Mouse (Mus musculus) gastrocnemius, postnatal 14 days (tissue): Measurements from ENCODE around the gene Cdk9. TPM values are rescaled to one million over a fixed set of nuclear protein-coding genes. Genes with fewer than 3 reads are reported as not detected.

ENCODE experiments used
- DNase-seq: peaks from one replicate; pipeline ENCODE4 v3.0.0; 2021; ENCODE audit warnings: mixed read lengths
- intact Hi-C: fragments of 180-260 bp; cut with DNase I; formaldehyde crosslinking; loops from one replicate; pipeline ENCODE4 v1.15.1; 2025; ENCODE audit warnings: low total_unique reads
- total RNA-seq, 2 experiments: library from RNA; stranded (reverse); gene quantifications; 2 replicates each; pipeline ENCODE4 v1.2.3; 2021

The Cdk9 gene
- total RNA-seq, 2 experiments from 2014 or later = 21.3 to 23.9 TPM

DNA sequence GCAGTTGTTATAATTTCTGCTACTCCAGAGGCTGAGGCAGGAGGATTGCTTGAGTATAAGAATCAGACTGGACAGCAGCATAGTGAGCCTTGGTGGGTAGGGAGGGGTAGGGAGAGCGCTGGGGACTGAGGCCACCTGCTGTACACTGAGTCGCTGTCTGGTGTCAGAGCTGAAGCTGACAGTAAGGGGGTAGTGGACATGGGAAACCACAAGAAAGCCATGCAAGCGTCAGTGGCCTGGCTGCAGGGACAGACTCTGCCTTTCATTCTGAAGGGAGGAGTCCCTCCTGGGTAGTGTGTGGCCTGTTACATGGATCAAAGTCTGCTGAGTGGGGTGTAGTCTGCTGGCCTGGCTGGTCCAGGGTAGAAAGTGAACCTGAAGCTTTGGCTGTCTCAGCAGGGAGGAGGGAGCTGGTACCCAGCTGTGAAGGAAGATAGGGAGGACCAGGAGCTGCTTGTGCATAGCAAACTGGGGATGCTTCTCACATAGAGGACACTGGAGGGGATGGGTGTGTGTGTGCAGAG lies 23.5 kb upstream of the Cdk9 start:
- DNase-seq = no peak
- intact Hi-C loops = no loop called here

DNA sequence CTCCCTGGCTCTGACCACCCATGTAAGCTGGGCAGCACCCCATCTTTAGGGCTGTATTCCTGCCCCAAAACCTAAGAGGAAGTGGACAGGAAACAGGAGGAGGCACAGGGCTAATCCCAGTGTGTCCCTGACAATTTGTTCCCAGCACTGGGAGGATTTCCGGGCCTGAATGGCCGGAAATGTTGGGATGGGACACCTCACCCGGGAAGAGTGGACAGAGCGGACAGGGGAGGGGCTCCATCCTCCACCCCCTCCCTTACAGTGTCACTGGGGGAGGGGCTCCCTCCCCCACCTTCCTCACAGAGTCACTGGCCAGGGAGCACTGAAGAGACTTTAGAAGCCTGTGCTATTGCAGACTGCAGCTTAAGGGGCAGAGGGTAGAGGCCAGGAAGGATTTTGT lies 22.1 kb upstream of the Cdk9 start:
- peak; percentile 44 for DNase-seq
- intact Hi-C loops = no loop called here

DNA sequence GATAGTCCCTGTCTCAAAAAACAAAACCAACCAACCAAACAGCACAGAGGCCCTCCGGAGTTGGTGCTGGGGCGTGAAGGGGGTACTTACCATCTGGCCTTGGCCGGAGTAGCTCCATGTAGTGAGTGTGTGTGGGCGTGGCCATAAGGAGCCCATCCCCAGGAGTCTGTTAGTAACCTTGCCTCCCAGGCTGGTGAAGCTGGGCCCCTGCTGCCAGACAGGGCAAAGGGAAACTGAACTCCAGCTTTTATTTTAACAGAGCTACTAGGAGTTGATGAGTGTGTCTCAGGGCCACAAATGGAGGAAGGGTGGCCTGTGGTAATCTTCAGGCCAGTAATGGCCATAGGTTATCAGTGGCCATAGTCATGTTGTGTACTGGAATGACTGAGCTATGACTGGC lies 21.6 kb upstream of the Cdk9 start:
- DNase-seq = no peak
- intact Hi-C loops = no loop called here

DNA sequence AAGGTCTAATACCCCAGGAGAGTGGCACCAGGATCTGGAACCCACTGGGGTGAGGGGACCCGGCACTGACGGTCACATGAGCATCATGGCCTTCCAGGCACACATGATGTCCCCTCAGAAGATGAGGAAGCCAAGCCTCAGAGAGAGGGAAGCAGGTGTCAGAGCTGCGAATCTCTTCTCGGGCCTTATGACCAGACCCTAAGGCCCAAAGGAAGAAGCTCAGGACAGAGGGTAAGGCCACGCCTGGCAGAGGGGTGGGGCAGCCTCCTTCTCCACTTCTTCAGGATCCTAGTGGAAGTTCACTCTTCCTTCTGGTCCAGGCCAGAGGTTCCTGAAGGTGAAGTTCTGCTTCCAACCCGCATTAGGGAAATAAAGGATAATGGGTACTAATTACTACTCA lies 19.8 kb upstream of the Cdk9 start:
- DNase-seq = no peak
- intact Hi-C loops = no loop called here

DNA sequence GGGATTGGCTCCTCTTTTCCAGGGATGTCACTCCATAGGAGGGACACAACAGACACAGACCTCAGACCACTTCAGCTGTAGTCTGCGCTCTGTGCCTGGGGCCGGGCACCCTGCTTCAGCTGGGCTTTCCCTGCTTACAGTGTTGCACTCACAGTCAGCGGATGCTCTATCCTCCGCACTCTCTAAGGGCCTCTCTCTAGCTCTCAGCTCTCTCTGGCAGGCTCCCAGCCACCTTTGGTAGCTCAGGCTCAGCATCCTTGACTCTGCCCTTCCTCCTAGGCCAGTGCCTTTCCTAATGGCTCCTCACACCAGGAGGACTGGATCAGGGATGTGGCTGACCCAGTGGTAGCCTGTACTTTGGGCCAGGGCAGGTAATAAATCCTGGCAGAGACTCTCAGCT lies 19.0 kb upstream of the Cdk9 start:
- intact Hi-C loops = no loop called here
- DNase-seq = no peak

DNA sequence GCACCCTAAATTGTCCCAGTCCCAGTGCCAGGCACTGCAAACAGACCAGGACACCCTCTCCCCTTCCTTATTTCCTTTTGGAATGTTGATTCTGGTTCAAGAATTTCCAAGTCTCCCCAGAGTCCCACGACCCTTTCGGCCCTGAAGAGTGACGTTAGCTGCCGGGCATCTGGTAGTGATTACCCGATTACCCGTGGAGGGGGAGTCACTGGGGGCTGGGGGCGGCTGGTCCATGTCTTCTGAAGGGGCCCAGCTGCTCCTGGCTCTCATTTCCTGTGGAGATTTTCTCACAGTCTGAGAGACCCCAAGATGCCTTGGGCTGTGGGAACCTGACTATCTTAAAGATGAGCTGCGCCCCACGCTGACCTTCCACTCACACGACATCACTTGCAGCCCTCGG lies 18.0 kb upstream of the Cdk9 start:
- no peak for DNase-seq
- intact Hi-C loops = no loop called here

DNA sequence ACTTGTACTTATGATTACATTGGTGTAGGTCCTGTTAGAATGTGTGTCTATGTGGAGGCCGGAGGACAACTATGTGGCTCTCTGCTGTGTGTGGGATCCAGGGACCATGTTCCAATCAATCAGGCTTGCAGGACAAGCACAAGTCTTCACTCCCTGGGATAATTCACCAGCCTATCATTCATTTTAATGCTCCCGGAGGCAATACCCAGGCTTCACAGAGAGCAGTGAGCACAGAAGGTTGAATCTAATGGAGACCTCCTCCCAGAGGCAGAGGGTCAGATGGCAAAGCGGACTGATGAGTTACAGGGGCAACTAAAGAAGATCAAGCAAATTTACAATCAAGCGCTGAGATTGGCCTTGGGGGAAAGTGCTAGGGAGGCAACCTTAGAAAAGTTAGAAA lies 16.7 kb upstream of the Cdk9 start:
- intact Hi-C loops = no loop called here
- no peak for DNase-seq

DNA sequence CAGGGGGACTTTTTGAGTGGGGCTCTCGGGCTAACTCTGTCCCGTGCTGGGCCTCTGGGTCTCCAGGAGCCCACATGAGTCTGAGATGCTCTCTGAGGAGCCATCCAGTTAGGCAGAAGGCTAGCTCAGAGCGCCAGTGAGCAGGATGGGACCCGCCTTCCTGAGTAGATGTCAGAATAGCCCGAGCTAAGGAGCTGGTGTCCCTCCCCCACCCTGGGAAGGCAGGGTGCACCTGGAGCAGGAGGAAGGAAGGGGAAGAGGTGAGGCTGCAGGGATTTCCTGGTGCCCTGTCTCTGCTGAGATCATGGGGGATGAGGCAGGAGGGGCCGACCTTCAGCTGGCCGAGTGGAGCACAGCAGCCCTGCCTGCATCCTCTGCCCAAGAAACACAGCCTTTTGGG lies 15.6 kb upstream of the Cdk9 start:
- intact Hi-C loops = no loop called here
- DNase-seq = no peak

DNA sequence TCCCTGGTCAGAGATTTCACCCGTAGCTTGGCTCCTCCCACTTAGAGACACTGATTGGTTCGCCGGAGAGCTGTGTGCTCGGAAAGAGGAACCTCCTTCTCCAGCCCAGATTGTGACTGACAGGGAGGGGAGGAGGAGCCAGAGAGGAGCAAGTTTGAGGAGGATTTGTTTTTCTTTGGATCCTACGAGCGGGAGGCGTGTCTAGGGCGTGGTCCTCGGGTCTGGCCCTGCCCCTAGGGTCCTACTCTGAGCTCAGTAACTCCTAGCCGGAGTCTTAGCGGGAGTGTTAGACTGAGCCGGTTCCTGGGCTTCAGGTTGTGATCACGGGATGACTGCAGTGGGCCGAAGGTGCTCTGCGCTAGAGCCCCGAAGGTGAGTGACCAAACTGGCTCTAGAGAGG lies 14.6 kb upstream of the Cdk9 start:
- intact Hi-C loops = no loop called here
- DNase-seq = peak; percentile 92

DNA sequence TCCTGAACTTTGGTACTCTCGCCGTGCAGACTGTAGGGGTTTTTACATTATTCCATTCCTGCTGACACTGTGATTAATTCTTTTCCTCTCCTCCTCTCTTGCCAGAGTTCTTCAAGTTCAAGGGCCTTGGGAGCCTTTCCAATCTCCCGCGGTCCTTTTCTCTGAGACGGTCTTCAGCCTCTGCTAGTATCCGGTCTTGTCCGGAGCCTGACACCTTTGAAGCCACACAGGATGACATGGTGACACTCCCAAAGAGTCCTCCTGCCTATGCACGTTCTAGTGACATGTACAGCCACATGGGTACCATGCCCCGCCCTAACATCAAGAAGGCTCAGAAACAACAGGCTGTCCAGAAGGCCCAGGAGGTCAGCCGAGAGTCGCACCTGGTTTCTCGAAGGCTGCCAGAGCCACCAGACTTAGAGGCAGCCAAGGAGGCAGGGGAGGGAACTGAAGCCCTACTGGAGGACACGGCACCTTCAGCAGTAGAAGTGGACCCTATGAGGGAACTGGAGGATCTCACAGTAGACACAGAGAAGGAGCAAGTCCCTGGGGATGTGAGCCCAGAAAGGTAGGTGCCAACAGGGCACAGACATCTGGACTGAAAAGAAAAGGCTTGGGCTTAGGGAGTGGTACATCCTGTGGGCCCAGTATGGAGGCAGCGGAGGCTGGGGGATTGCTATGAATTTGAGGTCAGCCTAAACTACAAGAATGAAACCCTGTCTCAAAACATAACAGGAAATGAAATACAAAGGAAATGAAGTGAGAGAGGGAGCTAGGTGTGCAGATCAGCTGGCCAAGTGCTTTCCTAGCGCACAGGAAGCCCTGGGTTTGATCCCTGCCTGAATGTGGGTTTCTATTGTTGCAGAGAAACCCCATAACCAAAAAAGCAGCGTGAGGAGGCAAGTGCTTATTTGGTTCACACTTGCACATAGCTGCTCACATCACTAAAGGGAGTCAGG lies 12.2 kb upstream of the Cdk9 start:
- intact Hi-C loops = no loop called here
- no peak for DNase-seq

DNA sequence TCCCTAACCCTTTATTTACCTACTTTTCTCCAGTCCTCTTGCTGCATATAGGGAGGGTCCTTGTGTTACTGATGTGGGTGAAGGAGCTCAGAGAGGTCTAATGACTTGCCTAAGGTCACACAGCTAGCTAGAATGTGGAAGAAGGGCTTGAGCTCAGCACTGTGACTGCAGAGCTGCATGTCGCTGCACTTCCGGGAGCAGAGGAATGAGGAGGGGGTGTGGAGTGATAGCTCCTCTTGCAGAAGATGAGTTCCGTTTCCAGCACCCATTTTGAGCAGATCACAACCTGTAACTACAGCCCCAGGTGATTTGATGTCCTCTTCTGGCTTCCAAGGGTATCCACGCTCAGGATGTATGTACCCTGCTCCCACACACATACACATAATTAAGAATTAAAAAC lies 11.3 kb upstream of the Cdk9 start:
- no peak for DNase-seq
- intact Hi-C loops = no loop called here

DNA sequence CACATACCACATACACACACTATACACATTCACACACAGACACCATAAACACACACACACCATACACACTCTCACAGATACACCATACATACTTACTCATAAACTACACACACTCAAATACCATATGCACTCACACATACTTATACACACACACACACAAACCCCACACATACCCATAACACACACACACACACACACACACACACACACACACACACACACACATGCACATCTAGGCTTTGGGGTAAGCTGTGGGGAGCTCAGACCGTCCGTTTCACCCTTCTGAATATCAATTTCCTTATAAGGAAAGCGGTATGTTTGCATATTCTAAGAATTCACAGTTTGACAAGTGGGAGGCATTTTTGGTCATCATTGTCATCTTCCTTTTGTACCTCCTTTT lies 9.7 kb upstream of the Cdk9 start:
- DNase-seq = no peak
- intact Hi-C loops = no loop called here

DNA sequence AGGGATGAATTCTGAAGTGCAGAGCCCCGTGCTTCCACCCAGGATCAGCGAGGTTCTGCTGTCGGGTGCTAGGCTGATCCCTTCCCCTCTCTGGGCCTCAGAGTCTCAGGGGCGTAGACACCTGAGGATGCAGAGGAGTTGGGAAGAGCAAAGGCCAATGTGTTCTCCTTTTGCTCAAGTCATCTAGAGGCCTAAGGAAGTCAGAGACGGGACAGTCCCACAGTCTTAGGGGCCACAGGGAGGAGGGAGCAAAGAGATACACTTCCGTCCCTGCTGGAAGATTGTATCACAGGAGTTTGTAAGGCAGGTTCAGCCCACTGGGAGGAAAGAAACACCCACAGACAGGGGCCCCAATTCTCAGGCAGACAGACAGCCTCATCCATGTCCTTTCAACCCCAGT lies 9.2 kb upstream of the Cdk9 start:
- no peak for DNase-seq
- intact Hi-C loops = no loop called here

DNA sequence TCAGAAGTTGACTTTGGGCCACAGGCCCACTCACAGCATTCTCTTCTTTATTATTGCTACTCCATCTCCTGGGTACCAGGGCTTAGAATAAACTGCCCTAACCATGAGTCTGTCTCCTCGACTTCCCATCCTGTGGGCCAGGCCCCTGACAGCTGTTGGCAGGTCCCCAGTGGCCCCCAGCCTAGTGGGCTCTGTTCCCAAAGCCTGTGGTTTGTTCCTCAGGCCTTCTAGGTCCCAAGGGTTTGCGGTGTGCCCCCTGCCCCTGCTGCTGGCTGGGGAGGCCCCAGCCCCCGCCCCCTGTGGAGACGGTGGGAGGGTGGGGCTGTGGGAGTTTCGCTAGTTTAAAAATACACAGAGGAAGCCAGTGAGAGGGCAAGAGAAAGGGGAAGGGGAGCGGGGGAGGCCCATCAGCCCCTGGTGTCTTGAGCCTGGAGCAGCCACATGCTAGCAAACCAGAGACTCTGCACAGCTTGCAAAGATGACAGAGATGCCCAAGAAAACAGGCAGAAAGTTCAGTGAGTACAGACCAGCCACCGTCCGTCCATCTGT lies 7.9 kb upstream of the Cdk9 start, which contains the start of gene Sh2d3c:
TSS of gene Sh2d3c (plus strand) at position 375 of the 549 bp plus-strand sequence.
- no peak for DNase-seq
- intact Hi-C loops = no loop called here

DNA sequence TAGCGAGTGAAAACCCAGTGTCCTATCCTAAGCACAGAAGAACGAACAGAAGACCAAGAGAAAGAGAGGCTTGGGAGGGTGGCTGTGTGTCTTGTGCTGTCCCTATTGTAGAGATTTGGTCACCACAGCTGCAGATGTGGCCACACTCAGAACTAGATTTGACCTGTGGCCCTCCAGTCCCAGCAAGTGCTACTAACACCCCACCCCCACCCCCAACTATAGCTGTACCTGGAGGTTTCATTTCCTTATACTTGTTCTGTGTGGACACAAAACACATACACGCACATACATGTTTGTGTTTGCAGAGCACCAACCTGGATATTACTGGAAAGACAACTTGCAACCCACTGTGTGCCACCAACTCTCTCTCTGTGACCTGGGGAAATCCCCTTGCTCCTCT lies 7.2 kb upstream of the Cdk9 start:
- intact Hi-C loops = no loop called here
- no peak for DNase-seq

DNA sequence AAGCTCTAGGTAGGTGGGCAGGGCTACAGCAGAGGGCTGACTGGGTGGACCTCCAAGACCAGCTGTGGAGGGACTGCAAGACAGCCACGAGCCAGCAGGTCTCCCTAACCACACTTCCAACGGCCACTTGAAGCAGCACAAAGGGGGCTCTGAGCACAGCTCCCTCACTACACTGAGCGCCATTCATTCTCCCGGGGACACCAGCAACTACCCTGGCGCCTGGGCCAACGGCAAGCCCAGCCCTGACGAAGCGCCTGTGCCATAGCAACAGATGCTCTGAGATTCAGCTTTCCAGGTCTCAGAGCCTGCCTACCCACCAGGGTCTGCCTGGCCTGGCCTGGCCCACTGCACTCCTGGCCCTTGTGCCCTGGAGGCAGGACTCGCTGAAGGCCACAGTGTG lies 5.9 kb upstream of the Cdk9 start:
- intact Hi-C loops = no loop called here
- no peak for DNase-seq

DNA sequence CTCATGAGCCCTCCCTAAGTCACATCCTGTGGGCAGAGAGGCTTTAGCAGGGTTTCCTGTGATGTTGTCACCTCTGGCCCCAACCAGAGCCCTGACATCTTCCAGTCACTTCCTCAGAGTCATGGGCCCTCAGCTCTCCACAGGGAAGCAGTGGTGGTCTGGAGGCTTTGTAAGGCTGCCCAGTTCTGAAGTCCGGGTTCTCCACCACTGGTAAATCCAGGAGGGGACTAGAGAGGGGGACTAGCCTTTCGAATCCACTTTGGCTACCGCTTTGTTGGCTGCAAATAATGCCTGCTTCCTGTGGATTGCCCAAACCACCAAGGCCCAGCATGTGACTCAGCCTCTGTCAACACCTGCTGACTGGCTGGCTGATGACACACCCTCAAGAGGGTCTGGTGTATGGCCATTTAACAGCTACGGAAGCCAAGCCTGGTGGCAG lies 2.1 kb upstream of the Cdk9 start:
- no peak for DNase-seq
- intact Hi-C loops = loop anchor here (2.0 kb wide), 1 partner anchor 40 kb away; no protein-coding TSS in a partner anchor

DNA sequence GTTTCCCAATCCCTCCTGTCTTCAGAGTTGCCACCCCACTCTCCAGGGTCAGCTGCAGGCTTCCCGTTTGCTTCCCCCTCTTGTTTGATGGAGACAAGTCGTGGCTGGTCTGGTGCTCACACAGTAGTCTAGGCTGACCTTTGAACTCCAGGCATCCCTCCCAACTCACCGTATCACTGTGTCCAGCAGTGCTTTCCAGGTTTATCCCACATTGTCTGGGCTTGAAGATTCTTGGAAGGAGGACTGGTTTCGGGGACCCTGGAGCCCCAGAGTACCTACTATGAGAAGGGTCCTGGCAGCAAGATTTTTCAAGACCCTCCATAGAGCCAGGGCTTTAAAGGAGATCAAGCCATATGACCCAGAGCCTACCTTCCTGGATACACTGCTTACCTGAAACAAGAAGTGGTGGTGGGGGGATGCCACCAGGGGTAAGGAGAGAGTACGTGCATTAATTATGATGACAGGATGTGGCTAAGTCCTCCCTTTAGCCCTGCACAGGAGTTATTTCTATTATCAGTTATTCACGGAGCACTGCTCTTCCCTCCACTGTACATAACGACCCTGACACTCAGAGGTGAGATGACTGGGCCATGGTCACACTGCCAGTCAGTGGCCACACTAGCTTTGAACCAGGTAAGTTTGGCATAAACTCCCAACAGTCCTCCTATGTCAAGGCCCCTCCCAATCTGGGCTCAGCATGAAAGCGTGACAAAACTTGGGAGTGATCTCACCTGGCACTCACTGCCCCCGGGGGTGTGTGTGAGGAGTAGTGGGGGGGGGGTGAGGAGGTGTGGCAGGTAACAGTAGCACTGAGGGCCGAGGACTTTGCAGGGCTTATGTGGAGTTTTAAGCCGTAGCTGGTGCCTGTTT lies 1.5 kb upstream of the Cdk9 start:
- intact Hi-C loops = loop anchor here (2.0 kb wide), 1 partner anchor 40 kb away; no protein-coding TSS in a partner anchor
- no peak for DNase-seq

DNA sequence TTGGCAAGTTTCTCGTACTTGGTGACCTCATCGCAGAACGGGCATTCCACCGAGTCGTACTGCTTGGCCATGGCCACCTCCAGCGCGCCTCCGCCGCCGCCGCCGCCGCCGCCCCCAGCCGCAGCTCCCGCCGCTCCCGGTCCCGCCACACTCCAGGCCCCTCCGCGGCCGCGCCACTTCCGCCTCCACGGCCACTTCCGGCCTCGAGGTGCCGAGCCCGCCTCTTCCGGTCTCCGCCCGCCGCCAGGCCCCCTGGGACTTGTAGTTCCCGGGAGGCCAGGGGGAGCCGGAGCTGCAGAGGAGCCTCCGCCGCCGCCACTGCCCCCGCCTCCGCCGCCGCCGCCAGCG lies 316 bp downstream of the Cdk9 start:
- intact Hi-C loops = no loop called here

DNA sequence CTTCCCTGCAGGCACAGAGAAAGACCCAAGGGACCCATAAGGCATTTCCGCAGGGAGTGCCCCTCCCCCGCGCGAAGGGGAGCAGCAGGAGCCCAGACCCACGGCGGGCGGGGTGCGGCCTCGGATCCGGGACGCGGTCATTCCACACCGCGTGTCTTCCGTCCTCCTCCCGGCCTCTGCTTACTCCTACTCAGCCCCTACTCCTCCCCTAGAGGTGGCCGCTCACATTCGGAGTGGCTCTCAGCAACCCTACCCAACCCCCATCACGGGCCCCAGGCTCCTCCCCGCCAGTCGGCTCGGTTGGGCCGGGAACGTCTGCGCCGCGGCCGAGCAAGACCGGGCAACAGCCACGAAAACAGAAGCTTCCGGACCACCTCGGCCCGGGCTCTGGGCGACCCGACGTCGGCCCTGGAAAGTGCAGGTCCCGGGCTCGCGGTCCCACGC lies 746 bp downstream of the Cdk9 start:
- intact Hi-C loops = no loop called here
- DNase-seq = peak; percentile 77

More for the DNA sequence above, 316 bp downstream of the Cdk9 start:
- peak; percentile 95 for DNase-seq
